Mouse (Mus musculus): ENCODE data around the gene Cbx8.

The Cbx8 gene

DNA sequence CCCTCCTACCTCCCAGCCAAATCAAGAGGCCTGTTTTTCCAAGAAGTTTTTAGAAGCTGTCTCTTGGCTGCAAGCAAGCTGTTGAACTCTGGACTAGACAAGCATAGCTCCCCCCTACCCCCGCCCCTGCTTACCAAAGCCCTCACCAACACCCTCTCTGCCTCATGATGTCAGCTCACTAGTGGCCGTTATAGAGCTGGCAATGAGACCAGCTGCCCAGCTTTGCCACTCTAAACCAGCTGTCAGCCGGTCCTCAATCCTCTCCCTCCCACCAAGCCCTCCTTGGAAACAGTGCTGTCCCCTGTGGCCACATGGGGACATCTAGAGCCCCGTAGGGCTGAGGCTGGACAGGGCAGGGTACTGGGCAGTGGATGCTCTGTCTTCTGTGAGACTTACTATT is 45.3 kb downstream of the Cbx8 start:
- DNase-seq (ENCODE audit: low read depth, low spot score) = no peak

DNA sequence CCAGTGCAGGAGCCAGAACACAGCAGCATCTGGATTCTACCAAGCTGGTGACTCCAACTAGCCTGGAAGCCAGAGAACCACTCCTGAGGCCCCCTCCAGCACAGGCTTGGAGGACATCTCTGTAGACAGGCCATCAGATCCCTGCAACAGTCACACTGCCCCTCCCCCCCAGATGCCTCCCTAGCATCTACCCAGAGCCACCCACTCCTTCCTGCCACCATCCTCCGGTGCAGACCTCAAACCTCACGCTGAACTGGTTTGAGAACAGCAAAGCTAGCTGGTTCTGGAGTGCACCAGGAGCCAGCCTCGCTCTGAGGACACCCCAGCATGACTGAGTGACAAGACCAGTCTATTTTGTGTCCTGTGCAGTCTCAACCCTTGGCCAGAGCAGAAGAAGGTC is 48.0 kb downstream of the Cbx8 start:
- DNase-seq (ENCODE audit: low read depth, low spot score) = no peak

DNA sequence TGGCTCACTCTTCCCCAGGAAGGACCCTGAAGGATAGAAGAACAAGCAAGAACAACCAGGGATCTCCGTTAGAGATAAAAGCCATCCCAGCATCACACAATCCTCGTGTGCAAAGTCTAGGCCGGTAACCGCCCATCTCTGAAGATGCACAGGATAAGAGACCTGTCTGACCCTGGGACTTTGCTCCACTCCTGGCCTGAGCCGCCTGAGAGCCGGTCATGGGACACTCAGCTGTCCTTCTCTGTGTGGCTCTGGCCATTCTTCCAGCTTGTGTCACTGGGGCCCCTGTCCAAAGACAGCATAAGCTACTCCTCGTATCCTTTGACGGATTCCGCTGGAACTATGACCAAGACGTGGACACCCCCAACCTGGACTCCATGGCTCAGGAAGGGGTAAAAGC is 52.8 kb downstream of the Cbx8 start, which contains the start of gene Enpp7:
Gene Enpp7, plus strand, starts transcription at position 190 of the 400 bp plus-strand sequence.
- DNase-seq (ENCODE audit: low read depth, low spot score) = no peak

Data from ZHBTc4 (cell line).